Mouse (Mus musculus) testis, postnatal 10 days (tissue): Measurements from ENCODE around the gene Ush1g.

ENCODE experiments used
- DNase-seq: peaks from one replicate; pipeline ENCODE4 v3.0.0; 2021; ENCODE audit warnings: low spot score

Gene Ush1g

DNA sequence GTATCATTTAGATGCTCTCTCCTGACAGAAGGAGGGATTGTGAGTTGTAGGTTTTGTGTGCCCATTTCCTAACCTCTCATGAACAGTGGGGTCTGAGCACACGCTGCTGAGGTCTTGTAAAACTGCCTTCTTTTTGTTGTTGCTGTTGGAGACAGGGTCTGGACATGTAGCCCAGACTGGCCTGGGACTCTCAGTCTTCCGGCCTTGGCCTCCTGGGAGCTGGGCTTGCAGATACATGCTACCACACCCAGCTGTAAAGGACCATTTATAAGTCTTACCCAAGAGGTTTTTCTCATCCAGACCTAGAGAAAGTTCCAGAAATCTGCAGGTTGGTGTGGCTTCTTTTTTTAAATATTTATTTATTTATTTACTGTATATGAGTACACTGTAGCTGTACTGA, 33.5 kb downstream of the Ush1g start:
- no peak for DNase-seq

DNA sequence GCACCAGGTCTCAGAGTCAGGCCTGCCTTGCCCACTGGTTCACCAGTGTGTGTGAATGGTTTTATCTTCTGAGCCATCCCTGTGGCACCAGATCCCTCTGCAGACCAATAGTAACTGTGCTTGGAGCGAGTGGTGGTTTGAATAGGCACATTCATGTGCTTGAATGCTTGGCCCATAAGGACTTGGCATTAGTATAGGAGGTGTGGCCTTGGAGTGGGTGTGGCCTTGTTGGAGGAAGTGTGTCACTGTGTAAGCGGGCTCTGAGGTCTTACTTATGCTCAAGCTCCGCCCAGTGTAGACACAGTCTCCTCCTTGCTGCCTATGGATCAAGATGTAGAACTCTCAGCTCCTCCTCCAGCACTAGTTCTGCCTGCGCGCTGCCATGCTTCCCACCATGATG, 34.5 kb downstream of the Ush1g start:
- no peak for DNase-seq

DNA sequence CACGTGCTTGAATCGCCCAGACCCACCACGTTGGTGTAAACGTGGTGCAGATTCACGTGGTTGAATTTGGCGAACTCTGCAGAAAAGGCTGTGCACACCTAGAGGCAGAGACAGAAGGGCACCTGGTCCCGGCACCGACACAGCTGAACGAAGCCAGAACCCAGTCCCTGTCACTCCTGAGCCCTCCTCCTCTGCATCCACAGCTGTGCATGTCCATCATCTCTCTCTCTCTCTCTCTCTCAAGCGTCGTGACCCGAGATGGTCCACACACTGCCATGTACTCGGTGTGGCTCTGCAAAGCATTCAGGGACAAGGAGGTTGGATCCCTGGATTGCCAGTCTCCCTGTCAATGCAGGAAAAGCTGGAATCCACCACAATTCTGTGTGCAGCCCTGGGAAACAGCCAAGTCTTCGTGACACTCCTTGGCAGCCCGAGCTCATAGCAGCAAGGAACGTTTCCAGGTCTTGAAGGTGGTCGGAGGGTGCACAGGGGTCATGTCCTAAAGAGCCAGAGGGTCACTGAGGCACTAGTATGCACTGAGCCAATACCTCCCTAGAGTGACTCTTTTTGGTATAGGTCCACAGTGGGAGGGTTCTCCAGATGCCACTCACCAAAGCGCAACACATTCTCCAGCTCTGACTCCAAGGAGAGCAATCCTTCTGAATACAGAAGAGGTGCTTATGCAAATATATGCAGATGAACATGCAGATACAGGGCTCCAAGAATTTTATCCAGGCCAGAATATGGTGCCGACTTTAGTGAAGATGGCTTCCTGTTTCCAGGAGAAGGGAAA, 35.4 kb downstream of the Ush1g start:
- no peak for DNase-seq

DNA sequence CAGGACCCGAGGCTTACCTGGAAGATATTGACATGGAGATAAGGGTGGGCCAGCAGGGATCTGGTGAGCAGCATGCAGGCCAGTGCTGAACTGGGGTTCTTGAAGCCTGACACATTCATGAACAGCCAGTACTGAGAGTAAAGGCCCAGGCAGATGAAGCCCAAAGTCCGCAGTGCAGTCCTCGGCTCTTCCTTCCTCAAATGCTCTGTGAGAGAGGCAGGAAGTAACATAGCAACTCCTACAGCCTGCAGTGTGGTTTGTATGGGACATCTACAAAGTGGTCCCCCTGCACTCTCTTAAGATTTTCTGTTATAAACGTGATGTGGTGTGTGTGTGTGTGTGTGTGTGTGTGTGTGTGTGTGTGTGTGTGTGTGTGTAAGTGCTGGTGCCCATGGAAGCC, 36.6 kb downstream of the Ush1g start:
- no peak for DNase-seq

DNA sequence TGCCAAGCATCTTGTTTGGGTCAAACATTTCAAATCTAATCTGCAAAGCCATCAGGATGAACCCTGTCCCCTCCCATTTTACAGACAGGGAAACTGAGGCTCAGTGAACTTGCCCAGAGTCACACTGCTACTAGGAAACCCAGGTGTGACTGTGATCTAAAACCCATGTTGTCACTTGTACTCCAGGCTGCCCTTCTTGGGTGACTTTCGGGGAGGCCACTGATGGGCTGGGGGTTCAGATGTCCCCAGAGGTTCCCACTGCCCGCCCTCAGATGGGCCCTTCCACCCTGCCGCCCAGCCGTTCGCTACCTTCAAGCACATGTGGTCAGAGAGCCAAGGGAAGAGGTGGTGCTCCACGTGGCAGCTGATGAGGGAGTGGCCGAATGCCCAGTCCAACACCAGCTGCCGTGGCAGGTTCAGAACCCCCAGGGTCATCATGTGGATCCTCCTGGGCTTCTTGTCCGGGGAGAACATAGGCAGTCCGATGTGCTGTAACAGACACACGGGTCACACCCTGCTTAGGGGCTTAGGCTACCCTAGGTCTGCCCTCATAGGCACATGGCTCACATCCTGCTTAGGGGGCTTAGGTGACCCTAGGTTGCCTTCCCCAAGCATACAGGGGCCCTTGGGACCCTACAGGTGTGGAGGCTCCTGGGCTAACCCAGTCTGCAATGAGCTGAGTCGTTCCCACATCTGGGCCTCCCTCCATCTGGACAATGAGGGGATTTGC, 37.8 kb downstream of the Ush1g start:
- no peak for DNase-seq

DNA sequence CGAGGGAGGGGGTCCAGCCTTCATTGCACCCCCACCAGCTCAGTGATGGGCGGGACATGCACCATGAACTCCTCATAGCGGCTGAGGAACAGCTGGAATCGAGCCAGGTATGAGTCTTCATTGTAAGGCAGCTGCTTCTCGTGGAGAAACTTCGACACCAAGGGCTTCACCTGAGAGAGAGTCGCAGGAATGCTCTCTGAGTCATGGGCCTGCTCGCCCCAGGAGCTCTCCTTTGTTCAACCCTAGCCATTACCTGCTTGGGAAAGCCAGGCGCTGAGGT, 38.4 kb downstream of the Ush1g start:
- DNase-seq = no peak

DNA sequence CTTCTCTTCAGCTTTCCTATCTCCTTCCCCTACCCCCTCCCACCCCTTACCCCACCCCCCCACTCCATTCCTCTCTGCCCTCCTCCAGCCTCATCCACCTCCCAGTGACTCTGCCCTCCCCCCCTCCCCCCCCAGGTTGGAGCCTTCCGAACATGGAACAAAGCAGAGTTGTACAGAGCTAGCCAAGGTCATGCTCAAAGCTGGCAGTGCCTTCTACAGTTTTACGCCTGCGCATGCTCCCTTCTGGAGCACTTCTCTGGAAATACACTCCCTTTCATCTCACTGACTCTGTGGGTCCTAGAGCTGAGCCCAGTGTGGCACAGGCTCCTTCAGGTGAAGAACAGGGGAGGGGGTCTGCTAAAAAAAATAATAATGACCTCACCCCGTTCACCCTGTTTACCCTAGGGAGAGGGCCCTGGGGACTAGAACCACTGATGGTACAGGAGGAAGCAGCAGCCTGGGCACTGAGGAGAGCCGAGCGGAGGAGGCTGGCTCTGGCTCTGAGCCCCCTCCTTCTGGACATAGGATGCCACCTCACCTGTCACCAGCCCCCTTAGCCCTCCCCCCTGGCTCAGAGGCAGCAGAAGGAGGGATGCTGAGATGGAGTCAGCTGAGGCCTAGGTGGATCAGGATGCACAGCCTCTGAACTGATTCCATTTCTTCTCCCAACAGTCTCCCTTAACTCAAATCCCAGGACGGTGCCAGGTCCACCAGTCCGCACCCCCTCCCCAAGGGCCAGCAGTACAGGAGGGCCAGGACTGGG, 38.9 kb downstream of the Ush1g start:
- DNase-seq = no peak

DNA sequence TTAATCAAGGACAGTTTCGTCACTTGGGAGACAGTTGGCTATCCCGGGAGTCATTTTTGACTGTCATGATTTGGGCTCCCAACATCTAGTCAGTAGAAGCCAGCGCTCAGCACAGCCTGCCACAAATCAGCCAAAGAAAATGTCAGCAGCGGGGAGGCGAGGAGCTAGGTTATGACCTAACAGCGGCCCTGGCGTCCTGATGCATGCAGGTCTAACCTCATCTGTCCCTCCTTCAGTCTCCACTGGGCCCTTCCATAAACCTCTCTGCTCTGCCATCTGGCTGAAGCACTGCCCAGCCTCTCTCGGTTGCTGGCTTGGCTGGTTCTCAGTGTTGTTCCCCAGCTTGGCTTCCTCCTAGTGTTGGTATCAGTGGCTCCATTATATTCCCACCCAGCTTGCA, 39.5 kb downstream of the Ush1g start:
- DNase-seq = no peak

DNA sequence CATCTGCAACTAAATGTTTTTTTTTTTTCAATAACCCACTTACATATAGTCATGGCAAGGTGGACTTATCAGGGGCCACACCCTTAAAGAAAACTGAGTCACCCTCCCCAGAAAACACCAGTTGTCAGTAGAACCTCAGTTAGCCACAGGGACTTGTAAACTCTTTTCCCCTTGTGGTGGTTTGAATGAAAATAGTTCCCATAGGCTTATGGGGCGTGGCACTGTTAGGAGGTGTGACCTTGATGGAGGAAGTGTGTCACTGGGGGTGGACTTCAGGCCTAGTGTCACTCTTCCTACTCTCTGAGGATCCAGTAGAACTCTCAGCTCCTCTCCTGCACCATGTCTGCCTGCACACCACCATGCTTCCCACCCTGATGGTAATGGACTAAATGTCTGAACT, 42.1 kb downstream of the Ush1g start:
- DNase-seq = no peak

DNA sequence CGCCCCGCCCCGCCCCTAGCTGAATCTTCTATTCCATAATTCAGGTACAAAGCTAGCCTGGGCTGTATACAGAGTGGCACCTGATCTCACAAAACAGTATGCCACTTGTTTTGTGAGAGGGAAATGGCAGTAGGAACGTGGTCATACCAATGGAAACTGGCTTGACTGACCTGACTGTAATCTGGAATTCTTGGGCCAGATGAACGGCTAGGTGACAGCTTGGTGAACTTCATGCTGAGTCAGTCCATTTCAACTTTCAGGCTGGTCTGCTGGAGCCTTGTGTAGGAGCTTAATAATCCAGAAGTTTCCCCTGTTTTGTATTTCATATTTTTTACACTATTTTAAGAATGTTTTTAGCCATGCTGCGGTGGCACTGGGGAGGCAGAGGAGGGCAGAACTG, 43.7 kb downstream of the Ush1g start:
- DNase-seq = no peak

DNA sequence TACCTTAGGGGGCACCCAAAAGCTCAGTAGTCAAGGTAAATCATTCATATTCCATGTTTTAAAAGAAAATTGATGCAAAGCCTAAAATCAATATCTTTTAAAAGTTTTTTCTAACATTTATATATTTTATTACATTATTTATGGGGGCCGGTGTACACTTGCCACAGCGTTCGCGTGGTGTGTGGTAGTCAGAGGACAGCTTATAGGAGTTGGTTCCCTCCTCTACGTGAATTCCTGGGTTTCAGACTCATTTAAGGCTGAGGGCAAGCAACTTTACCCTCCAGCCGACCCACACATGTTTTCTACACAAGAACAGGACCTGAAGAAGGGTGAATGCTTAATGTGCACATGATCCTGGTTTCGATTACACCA, 44.3 kb downstream of the Ush1g start:
- no peak for DNase-seq

DNA sequence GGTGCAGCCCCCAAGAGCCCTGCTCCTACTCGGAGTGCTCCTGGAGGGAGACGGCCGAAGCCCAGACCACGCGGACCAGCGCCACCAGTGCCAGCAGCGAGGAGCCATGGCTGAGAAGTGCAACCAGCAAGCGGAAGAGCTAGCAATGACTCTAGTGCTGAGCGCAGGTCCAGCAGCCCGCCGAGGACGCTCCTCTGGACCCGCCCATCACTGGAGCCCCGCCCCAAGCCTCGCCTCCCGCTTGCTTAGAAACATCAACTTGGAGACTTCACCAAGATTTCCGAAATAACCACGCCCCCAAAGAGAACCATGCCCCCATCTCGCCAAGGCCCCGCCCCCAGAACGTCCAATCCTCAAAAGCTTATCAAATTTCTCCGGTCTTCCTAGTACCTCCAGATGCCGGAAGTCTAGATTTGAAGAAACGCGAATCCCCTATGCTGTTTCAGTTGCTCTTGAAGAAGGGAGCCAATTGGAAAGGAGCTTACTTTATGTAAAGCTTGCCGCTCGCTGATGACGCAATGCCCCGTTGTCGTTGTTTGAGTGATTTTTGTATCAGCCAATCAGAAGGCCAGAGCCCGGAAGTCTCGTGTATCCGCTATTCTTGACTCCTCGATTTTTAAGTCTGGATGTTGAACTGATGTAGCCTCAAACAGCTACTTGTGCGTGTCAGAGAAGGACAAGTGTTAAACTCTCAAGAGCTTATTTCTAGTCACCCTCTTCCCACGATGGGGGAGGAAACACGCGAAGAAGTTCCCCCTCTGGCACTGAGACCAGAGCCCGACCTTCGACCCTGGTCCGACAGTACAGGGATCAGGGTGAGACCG, 44.8 kb downstream of the Ush1g start, which contains the start of gene Fdxr:
Gene Fdxr (minus strand): TSS at position 271 of the 824 bp plus-strand sequence.
- DNase-seq = peak; percentile 100

DNA sequence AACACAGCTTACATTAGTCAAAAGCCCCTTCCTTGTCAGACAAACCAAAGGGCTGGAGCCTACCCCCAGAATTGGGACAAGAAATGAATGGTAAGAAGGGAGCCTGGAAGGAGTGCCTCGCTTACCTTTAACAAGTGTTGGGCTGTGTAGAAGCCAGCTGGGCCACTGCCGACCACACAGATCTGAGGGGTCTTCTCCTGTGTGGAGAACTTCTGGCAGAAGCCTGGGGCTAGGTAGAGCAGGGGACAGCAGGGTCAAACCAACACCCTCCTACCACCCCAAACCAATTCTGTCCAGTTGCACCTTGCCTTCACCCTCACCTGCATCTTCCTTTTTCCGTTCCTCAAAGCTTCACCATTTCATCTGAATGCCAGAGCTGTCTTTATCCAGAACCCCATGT, 45.9 kb downstream of the Ush1g start:
- DNase-seq = no peak

DNA sequence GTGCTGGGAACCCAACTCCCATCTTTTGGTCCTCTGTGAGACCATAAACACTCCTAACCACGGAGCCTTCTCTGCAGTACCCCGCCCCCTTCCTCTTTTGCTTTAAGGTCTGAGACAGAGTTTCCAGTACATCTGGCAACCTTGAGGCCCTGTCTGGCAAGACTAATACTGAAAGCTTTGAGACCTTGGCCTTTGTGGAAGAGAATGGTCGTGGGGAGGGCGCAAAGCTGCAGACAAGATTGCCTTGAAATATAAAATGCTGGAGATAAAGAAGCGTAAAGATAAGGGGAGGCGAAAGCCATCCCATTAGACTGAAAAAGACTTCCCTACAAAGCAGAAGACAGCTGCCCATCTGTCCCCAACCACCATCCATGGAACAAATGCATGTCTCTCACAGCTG, 46.3 kb downstream of the Ush1g start:
- no peak for DNase-seq

DNA sequence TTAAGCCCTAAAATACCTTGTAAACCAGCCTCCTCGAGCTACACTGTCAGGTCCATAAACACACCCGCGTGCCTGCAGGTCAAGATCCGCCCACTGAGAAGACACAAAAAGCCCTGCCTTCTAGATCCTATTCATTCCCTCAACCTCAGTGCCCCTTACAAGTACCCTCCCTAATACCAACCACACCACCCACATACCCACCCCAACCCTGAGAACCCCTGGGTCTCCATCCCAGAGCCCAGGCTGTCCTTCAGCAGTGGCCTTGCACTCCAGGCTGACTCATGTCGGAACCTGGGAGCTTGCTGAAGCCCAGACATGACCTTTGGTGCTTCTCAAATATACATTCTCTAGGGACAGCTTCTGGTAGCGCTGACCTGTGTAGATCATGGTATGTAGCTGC, 47.1 kb downstream of the Ush1g start:
- DNase-seq = no peak

DNA sequence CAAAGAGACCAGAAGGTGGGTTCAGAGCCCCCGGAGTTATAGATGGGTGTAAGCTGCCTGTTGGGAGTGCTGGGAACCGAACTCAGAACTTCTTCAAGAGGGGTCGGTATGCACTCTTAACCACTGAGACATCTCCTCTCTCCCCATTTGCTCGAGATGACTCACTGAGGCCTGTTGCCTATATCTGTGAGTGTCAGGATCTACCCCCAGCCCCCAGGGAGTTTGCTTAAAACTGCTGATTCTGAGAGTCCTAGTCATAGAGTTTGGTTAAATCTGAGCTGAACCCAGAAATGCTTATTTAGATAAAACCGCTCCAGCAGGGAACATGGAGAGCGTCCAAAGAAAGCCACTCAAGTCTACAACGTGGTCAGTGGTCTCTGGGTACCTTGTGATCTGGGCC, 47.7 kb downstream of the Ush1g start:
- no peak for DNase-seq

DNA sequence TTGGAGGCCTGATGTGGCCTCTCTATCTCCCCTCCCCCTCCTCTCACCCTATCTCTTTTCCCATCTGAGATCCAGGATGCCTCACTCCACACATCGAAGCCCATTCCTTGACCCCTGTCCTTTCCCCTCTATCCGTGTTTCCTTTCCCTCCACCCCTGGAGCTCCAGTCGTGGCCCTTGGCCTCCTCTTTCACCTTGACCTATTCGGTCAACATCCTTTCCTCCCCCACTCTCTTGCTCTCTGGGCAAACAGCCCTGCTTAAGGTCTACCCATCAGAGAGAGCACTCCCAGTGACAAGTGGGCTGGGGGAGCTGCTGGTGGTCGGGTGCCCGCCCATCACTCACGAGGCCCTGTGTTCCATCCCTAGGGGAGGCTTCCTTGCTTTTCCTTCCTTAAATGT, 48.1 kb downstream of the Ush1g start:
- DNase-seq = no peak

DNA sequence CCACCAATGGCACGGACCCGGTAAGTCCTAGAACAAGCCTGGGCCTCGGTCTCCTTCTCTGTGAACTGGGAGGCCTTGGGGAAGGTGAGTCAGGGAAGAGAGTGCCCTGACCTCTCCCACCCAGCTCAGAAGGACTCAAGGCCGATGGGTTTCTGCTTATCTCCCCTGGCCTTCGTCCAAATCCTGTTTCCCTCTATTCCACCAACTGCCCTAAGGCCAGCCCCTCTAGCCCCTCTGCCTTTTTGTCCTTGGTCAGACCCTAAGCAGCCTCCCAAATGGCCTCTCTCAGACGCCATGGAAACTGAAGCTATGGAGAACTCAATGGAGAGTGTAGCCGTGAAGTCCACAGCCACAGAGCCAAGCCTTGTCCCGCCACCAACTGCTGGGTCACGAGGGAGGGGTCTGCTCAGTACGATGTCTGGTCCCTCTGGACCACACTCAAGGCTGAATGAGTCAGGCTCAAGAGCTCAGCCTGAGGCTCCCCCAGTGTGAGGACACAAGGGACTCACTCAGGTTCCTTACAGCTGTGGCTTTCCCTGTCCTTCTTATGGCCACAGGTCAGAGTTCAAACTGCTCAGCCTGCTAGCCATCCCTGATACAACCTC, 48.8 kb downstream of the Ush1g start:
- no peak for DNase-seq

DNA sequence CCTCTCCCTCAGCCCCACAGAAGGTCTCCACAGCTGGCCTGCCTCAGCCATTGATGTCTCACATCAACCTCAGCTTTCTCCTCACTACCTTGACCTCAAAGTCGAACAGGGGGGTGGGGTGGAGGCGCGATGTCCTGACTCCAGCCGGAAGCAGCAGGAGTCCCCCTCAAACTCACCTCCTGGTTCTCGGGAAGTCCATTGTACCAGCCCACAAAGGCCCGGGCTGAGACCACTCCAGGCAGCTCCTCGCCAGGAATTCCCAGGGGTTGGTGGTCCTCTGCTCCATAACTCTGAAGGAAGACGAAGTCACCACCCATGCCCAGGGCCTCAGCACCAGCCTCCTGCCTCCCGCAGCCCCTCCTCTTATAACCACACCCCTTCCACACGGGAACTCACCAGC, 50.4 kb downstream of the Ush1g start:
- DNase-seq = no peak

DNA sequence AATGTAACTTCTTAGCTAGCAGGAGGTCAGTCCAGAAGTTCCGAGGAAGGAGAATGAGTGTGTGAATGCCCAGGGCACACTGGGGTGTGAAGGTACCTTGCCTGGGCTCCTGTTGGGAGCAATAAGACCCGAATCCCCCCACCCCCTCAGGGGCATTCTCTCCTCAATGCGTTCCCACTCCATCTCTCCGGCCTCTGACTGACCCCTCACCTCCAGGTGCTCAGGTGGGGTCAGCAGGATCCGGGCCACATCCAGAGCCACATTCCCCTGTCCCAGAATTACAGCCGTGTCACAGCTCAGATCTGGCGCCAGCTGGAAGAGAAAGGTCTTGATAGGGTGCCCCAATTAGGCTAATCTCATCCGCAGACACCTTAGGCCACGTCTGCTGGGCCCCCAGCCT, 50.8 kb downstream of the Ush1g start:
- no peak for DNase-seq

DNA sequence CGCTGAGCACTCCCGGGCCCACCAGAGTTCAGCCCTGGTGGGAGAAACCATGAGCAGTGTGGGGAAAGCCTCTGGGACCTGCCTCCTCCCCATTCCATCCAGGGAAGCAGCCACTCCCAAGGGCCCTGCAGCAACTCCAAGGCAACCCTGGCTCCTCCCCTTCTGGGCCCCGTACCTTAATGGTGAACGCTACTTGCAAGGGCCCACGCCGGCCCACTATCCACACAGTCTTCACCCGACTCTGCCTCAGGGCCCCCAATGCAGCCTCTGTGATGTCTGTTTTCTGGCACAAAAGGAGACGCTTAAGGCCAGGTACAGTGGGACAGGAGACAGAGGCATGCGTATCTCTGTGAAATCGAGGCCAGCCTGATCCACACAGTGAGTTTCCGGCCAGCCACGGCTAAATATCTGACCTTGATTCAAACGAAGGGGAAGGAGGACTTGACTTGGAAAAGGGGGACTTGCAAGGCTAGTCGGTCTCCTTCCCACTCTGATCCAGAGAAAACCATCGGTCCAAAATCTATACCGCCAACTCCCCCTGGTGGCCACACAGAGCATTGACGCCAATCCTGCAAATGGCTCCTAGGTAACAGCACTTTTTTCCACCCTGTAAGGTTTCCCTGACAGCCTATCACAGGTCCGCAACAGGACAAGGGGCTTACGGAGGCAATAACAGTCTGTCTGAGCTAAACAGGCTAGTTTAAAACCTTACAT, 51.5 kb downstream of the Ush1g start:
- DNase-seq = peak; percentile 90
